Mouse (Mus musculus) c-Kit-negative CD71-positive TER-119-positive erythroid progenitor cells, embryonic 14.5 days (primary cell): Measurements from ENCODE around the gene Abr.

Experiments used
- DNase-seq: peaks from one replicate; pipeline ENCODE4 v3.0.0-alpha.2; 2013; ENCODE audit warnings: low read depth, low spot score

The Abr gene

GRCm38 (mm10) chr11:76374491-76375185 lies 247.5 kb downstream of the Abr start:
- DNase-seq = no peak

- no peak for DNase-seq
Observed at GRCm38 (mm10) chr11:76372534-76372933, 249.6 kb downstream of the Abr start.

DNA sequence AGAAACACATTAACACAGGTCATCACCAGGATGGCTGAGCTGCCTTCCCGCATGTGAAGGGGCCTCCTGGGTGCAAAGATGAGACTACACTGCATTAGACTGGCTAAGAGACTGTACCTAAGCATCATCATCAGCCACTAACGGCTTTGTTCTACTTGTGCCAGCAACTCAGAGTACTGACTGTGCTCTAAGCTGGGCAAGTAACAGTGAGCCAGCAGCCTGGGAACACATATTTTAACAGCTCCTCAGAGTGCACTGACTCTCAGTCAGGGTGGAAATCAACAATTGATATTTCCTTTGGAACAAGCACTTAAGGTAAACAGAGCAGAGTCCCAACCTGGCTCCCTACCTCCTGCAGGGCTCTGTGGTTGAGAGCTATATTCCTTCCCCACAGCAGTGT lies 250.0 kb downstream of the Abr start:
- DNase-seq = no peak

DNA sequence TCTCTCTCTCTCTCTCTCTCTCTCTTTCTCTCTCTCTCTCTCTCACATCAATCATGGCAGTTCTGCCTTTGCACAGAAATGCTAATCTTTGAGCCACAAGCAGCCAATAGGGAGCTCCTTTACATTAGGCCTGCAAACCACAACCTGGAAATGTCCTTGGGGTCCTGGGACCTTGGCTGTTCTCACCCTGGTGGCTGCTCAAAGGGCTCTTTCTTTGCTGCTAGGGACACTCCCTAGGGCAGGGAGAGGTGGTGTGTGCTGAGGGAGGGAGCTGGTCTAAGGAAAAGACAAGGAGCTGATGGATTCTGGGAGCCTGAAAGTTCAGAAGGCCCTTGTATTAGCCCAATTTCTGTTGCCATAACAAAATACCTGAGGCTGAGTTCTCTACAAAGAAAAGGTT lies 251.6 kb downstream of the Abr start:
- DNase-seq = no peak
